Mouse (Mus musculus): ENCODE measurements at regions not wholly inside any gene's neighbourhood (a gene's known extent, or its start where the extent isn't known, plus 50 kb on each side); places are given as distances from the start of the nearest gene placed in this dataset.

- TF ChIP-seq HCFC1 (IDR thresholded peaks at IDR 0.05; ENCODE audit: borderline replicate concordance, insufficient read depth, low read length) (no peak), MAFK (IDR thresholded peaks at IDR 0.05; ENCODE audit: insufficient read depth, low read depth, low read length) (no peak)
Observed at GRCm38 (mm10) chr6:99984856-99985224, 258.6 kb upstream of the Prok2 start.
